8 mouse cellular contexts compared by ENCODE assay signal in the genomic region with DNA sequence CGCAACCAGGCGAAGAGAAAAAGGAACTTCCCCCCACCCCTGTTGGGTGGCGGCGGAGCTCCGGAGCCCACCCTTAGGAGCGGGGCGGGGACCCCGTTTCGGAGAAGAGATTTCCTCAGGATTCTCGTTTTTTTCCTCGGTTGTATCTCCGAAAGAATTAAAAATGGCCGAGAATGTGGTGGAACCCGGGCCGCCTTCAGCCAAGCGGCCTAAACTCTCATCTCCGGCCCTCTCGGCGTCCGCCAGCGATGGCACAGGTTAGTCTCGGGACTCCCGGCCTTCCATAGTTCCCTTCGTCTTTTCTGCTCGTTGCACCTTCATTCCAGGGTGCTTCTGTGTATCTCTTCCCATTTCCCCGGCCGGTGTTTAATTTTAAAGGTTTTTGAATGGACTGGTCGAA. TPM values are rescaled to one million over a fixed set of nuclear protein-coding genes. Genes with fewer than 3 reads are reported as not detected.
A peak's percentile ranks its signal among the peaks of the same experiment; 100 is the strongest.
DNase-seq lines count a peak whose midpoint lies in the region; ATAC-seq and TF ChIP-seq lines count a peak whose summit lies in the region.

No protein-coding gene starts in this region.

- no peaks in the 10 kb centered on the region for H3K9me3 ChIP-seq in heart, embryonic 10.5 days
- H3K9me3 ChIP-seq in ES-Bruce4 (replicated peaks; ENCODE audit: control insufficient read depth, insufficient read depth, low read length, poor library complexity, severe bottlenecking) = no peaks in the 10 kb centered on the region
- H3K9me3 ChIP-seq in forebrain, embryonic 13.5 days (replicated peaks) = no peaks in the 10 kb centered on the region
- H3K9me3 ChIP-seq in liver, embryonic 14.5 days (ENCODE audit: control insufficient read depth, low read length) = no peaks in the 10 kb centered on the region
- H3K9me3 ChIP-seq in stomach, postnatal 0 days (ENCODE audit: control insufficient read depth, low read length) = no peaks in the 10 kb centered on the region

- H3K27ac ChIP-seq in heart, embryonic 10.5 days = peak overlapping the region; percentile 100
- peak overlapping the region; percentile 69 for H3K27ac ChIP-seq in ES-Bruce4 (ENCODE audit: insufficient read depth, low read length)
- H3K27ac ChIP-seq in forebrain, embryonic 13.5 days = peak overlapping the region; percentile 100
- H3K27ac ChIP-seq in liver, embryonic 14.5 days = peak overlapping the region; percentile 87
- peak overlapping the region; percentile 100 for H3K27ac ChIP-seq in stomach, postnatal 0 days (replicated peaks)

- peaks cover 11% of the 10 kb centered on the region; the same call in 1 of the 2 replicates for H3K36me3 ChIP-seq in heart, embryonic 10.5 days
- peaks cover 28% of the 10 kb centered on the region for H3K36me3 ChIP-seq in ES-Bruce4 (ENCODE audit: control insufficient read depth, insufficient read depth, low read length, poor library complexity, severe bottlenecking)
- peaks cover 10% of the 10 kb centered on the region for H3K36me3 ChIP-seq in forebrain, embryonic 13.5 days (ENCODE audit: poor library complexity, severe bottlenecking)
- H3K36me3 ChIP-seq in liver, embryonic 14.5 days (replicated peaks; ENCODE audit: control insufficient read depth, insufficient read depth, low read depth) = peaks cover 14% of the 10 kb centered on the region
- H3K36me3 ChIP-seq in stomach, postnatal 0 days (ENCODE audit: control insufficient read depth, insufficient read depth, low read length) = no peaks in the 10 kb centered on the region

- no peak for TF ChIP-seq EP300 in ES-Bruce4 (IDR thresholded peaks at IDR 0.05; ENCODE audit: insufficient read depth, low read depth, low read length)
- TF ChIP-seq EP300 in liver, embryonic 14.5 days (IDR thresholded peaks at IDR 0.05; ENCODE audit: low read depth) = no peak
- TF ChIP-seq EP300 in stomach, postnatal 0 days (optimal IDR thresholded peaks at IDR 0.05) = no peak

- H3K4me2 ChIP-seq in forebrain, embryonic 13.5 days = peak overlapping the region; percentile 94
- peak overlapping the region; percentile 97 for H3K4me2 ChIP-seq in liver, embryonic 14.5 days (ENCODE audit: low read depth)
- H3K4me2 ChIP-seq in stomach, postnatal 0 days (replicated peaks; ENCODE audit: low read depth) = peak overlapping the region; percentile 74

- peak overlapping the region; percentile 100 for H3K9ac ChIP-seq in ES-Bruce4 (ENCODE audit: low read depth, poor library complexity, severe bottlenecking)
- H3K9ac ChIP-seq in forebrain, embryonic 13.5 days = peak overlapping the region; percentile 100
- H3K9ac ChIP-seq in liver, embryonic 14.5 days (replicated peaks) = peak overlapping the region; percentile 95
- H3K9ac ChIP-seq in stomach, postnatal 0 days (ENCODE audit: low read length) = peak overlapping the region; percentile 100

- peaks cover 12% of the 10 kb centered on the region; the same call in 1 of the 2 replicates for H3K4me1 ChIP-seq in heart, embryonic 10.5 days
- no peaks in the 10 kb centered on the region for H3K4me1 ChIP-seq in ES-Bruce4 (ENCODE audit: control insufficient read depth, insufficient read depth, low read length)
- peaks cover 37% of the 10 kb centered on the region for H3K4me1 ChIP-seq in forebrain, embryonic 13.5 days
- peaks cover 6% of the 10 kb centered on the region in 2 experiments for H3K4me1 ChIP-seq in liver, embryonic 14.5 days (replicated peaks; ENCODE audit: control insufficient read depth in 2 of 2, insufficient read depth in 2 of 2, low read length in 1 of 2)
- H3K4me1 ChIP-seq in stomach, postnatal 0 days (replicated peaks; ENCODE audit: control insufficient read depth, insufficient read depth) = no peaks in the 10 kb centered on the region

- WGBS in heart, embryonic 10.5 days = under 1% methylated on average over 27 of the region's 28 CpGs
- whole genome bisulfite sequencing in forebrain, embryonic 13.5 days = under 1% methylated on average over 28 of the region's 28 CpGs
- WGBS in liver, embryonic 14.5 days (ENCODE audit: insufficient replicate concordance) = under 1% methylated on average over 28 of the region's 28 CpGs
- WGBS in stomach, postnatal 0 days = under 1% methylated on average over 27 of the region's 28 CpGs

- no peak for ATAC-seq in forebrain, embryonic 13.5 days
- no peak for ATAC-seq in liver, embryonic 14.5 days (ENCODE audit: insufficient read depth)
- no peak for ATAC-seq in stomach, postnatal 0 days (ENCODE audit: low FRiP score, low TSS enrichment)

- no peaks in the 10 kb centered on the region for H3K27me3 ChIP-seq in heart, embryonic 10.5 days (ENCODE audit: insufficient read depth, poor library complexity, severe bottlenecking)
- H3K27me3 ChIP-seq in ES-Bruce4 (ENCODE audit: control insufficient read depth, insufficient read depth, low read length, poor library complexity, severe bottlenecking) = no peaks in the 10 kb centered on the region
- no peaks in the 10 kb centered on the region for H3K27me3 ChIP-seq in forebrain, embryonic 13.5 days
- H3K27me3 ChIP-seq in liver, embryonic 14.5 days (ENCODE audit: control insufficient read depth, insufficient read depth, low read length) = no peaks in the 10 kb centered on the region
- H3K27me3 ChIP-seq in stomach, postnatal 0 days (ENCODE audit: control insufficient read depth, insufficient read depth, low read length) = no peaks in the 10 kb centered on the region

- DNase-seq in heart, embryonic 10.5 days (ENCODE audit: low spot score) = no peak
- DNase-seq in heart, adult 8-10 months (ENCODE audit: low spot score) = no peak
- peak in 1 of 3 experiments; percentile 15 for DNase-seq in liver, embryonic 14.5 days (ENCODE audit: low read depth in 3 of 3, low spot score in 3 of 3)
- DNase-seq in stomach, postnatal 0 days (ENCODE audit: low spot score) = no peak
- DNase-seq in adrenal gland, adult 18-20 months (ENCODE audit: low spot score in 2 of 2) = no peak
- no peak for DNase-seq in adrenal gland, postnatal 4 days (ENCODE audit: low spot score in 2 of 2)

- no peak for TF ChIP-seq CTCF in ES-Bruce4 (IDR thresholded peaks at IDR 0.05; ENCODE audit: low read depth, low read length)
- TF ChIP-seq CTCF in liver, embryonic 14.5 days (IDR thresholded peaks at IDR 0.05; ENCODE audit: low read depth) = no peak
- TF ChIP-seq CTCF in stomach, postnatal 0 days (IDR thresholded peaks at IDR 0.05; ENCODE audit: low read depth) = no peak

- TF ChIP-seq POLR2A in ES-Bruce4 (IDR thresholded peaks at IDR 0.05; ENCODE audit: insufficient read depth, low read length) = no peak

- peak overlapping the region; percentile 93 for H3K4me3 ChIP-seq in heart, embryonic 10.5 days
- peak overlapping the region; percentile 82 for H3K4me3 ChIP-seq in ES-Bruce4 (ENCODE audit: low read depth, low read length)
- peak overlapping the region; percentile 97 for H3K4me3 ChIP-seq in forebrain, embryonic 13.5 days
- peak overlapping the region; percentile 81 to 89 for H3K4me3 ChIP-seq in liver, embryonic 14.5 days (ENCODE audit: insufficient read depth in 1 of 2, low read depth in 2 of 2, low read length in 2 of 2)
- H3K4me3 ChIP-seq in stomach, postnatal 0 days (ENCODE audit: low read depth, low read length) = peak overlapping the region; percentile 97

RNA-seq across cellular contexts. Expression of gene Ep300, which starts 1.3 kb away (rescaled TPM):
- polyA plus RNA-seq in heart, embryonic 10.5 days (2016; fragmentation: Nextera tagmentation; extraction: Ambion mirVana) = 15.0 and 25.3 TPM in 2 replicates
- 10 to 100 TPM; 40.2 to 48.8 (median 46.7) TPM for total RNA-seq in heart, adult 8-10 months (2022)
- 122 and 133 TPM in 2 replicates for polyA plus RNA-seq in ES-Bruce4 (2011; ENCODE audit: insufficient read depth, insufficient read length, low read depth, missing spikeins)
- polyA plus RNA-seq in forebrain, embryonic 13.5 days (2015; fragmentation: Nextera tagmentation; extraction: Ambion mirVana) = 19.9 and 20.7 TPM in 2 replicates
- polyA plus RNA-seq in liver, embryonic 14.5 days (2012; rRNA removed) = 11.0 and 13.4 TPM in 2 replicates
- 6.1 and 7.5 TPM in 2 replicates for polyA plus RNA-seq in liver, embryonic 14.5 days (2014; fragmentation: Nextera tagmentation; extraction: Ambion mirVana)
- polyA plus RNA-seq in stomach, postnatal 0 days (2015; fragmentation: Nextera tagmentation; extraction: Ambion mirVana) = 6.0 and 8.5 TPM in 2 replicates
- 10 to 100 TPM; 52.4 to 59.7 TPM for total RNA-seq in adrenal gland, adult 18-20 months (2021)
- 10 to 100 TPM; 78.9 to 84.0 TPM for total RNA-seq in adrenal gland, postnatal 4 days (2021)
